Mouse (Mus musculus): Measurements from ENCODE around the gene Gm10644. TPM values are rescaled to one million over a fixed set of nuclear protein-coding genes. Genes with fewer than 3 reads are reported as not detected.

The Gm10644 gene
- total RNA-seq, 2 experiments from 2014 or later: 0.44 to 0.63 TPM

GRCm38 (mm10) chr8:83956789-83957188 is 1.8 kb upstream of the Gm10644 start:
- intact Hi-C loops (cut with DNase I): loop anchor here (5.0 kb wide), 1 partner anchor 304 kb away; the partner anchor contains the start of gene Gipc1
- peak; percentile 24 for TF ChIP-seq CTCF (IDR thresholded peaks at IDR 0.05)
- H3K27ac ChIP-seq: no peak overlapping the region
- DNase-seq (ENCODE audit: extremely low spot score in 1 of 2, low spot score in 2 of 2): no peak
- no peak overlapping the region for H3K4me3 ChIP-seq

GRCm38 (mm10) chr8:83955958-83956218 is 883 bp upstream of the Gm10644 start:
- no peak for DNase-seq (ENCODE audit: extremely low spot score in 1 of 2, low spot score in 2 of 2)
- intact Hi-C loops (cut with DNase I): loop anchor here (1.0 to 5.0 kb wide), 6 partner anchors 16 to 304 kb away; partner anchors contain the start of genes Gipc1, Prkaca and Samd1

GRCm38 (mm10) chr8:83954749-83955105 is 278 bp downstream of the Gm10644 start:
- peak overlapping the region; percentile 60; the same call in 1 of the 2 replicates for H3K27ac ChIP-seq
- peak overlapping the region; percentile 49 for H3K4me3 ChIP-seq
- no peak for TF ChIP-seq CTCF (IDR thresholded peaks at IDR 0.05)
- DNase-seq (ENCODE audit: extremely low spot score in 1 of 2, low spot score in 2 of 2): no peak
- intact Hi-C loops (cut with DNase I): loop anchor here (1.0 to 5.0 kb wide), 6 partner anchors 18 to 302 kb away; partner anchors contain the start of genes Gipc1, Prkaca and Samd1

More at GRCm38 (mm10) chr8:83955958-83956218, 883 bp upstream of the Gm10644 start:
- Histone ChIP-seq H3K27ac (no peak overlapping the region), H3K4me3 (peak overlapping the region; percentile 55)
- no peak for TF ChIP-seq CTCF (IDR thresholded peaks at IDR 0.05)

GRCm38 (mm10) chr8:83945540-83945939 is 9.5 kb downstream of the Gm10644 start:
- intact Hi-C loops (cut with DNase I): no loop called here
- DNase-seq (ENCODE audit: extremely low spot score in 1 of 2, low spot score in 2 of 2): no peak

GRCm38 (mm10) chr8:83942446-83942845 is 12.6 kb downstream of the Gm10644 start:
- no peak for DNase-seq (ENCODE audit: extremely low spot score in 1 of 2, low spot score in 2 of 2)
- no peak for TF ChIP-seq CTCF (IDR thresholded peaks at IDR 0.05)
- intact Hi-C loops (cut with DNase I): no loop called here

More at GRCm38 (mm10) chr8:83945540-83945939, 9.5 kb downstream of the Gm10644 start:
- Histone ChIP-seq H3K27ac (no peak overlapping the region), H3K4me3 (no peak overlapping the region)
- no peak; the same call in 1 of the 2 replicates for TF ChIP-seq CTCF (IDR thresholded peaks at IDR 0.05)

GRCm38 (mm10) chr8:83941066-83941677 is 13.8 kb downstream of the Gm10644 start:
- H3K27ac ChIP-seq: no peak overlapping the region
- no peak for TF ChIP-seq CTCF (IDR thresholded peaks at IDR 0.05)
- intact Hi-C loops (cut with DNase I): no loop called here
- peak in 1 of 2 experiments; percentile 13 for DNase-seq (ENCODE audit: extremely low spot score in 1 of 2, low spot score in 2 of 2)
- H3K4me3 ChIP-seq: no peak overlapping the region

More at GRCm38 (mm10) chr8:83942446-83942845, 12.6 kb downstream of the Gm10644 start:
- Histone ChIP-seq H3K27ac (no peak overlapping the region; the same call in 1 of the 2 replicates), H3K4me3 (no peak overlapping the region)

- intact Hi-C loops (cut with DNase I): no loop called here
- no peak overlapping the region for H3K4me3 ChIP-seq
- peak; percentile 11 to 13 for DNase-seq (ENCODE audit: extremely low spot score in 1 of 2, low spot score in 2 of 2)
- TF ChIP-seq CTCF (IDR thresholded peaks at IDR 0.05): no peak
- no peak overlapping the region for H3K27ac ChIP-seq
These were observed 16.7 kb downstream of the Gm10644 start for GRCm38 (mm10) chr8:83938330-83938729.

- intact Hi-C loops (cut with DNase I): no loop called here
- TF ChIP-seq CTCF (IDR thresholded peaks at IDR 0.05): no peak
- H3K27ac ChIP-seq: no peak overlapping the region
These were observed 17.4 kb downstream of the Gm10644 start for GRCm38 (mm10) chr8:83937645-83938044.

GRCm38 (mm10) chr8:83935435-83935834 is 19.6 kb downstream of the Gm10644 start:
- intact Hi-C loops (cut with DNase I): no loop called here
- DNase-seq (ENCODE audit: extremely low spot score in 1 of 2, low spot score in 2 of 2): no peak
- H3K4me3 ChIP-seq: no peak overlapping the region
- no peak for TF ChIP-seq CTCF (IDR thresholded peaks at IDR 0.05)
- no peak overlapping the region for H3K27ac ChIP-seq

More at GRCm38 (mm10) chr8:83937645-83938044, 17.4 kb downstream of the Gm10644 start:
- DNase-seq (ENCODE audit: extremely low spot score in 1 of 2, low spot score in 2 of 2): no peak
- no peak overlapping the region for H3K4me3 ChIP-seq

GRCm38 (mm10) chr8:83934994-83935393 is 20.0 kb downstream of the Gm10644 start:
- intact Hi-C loops (cut with DNase I): no loop called here
- DNase-seq (ENCODE audit: extremely low spot score in 1 of 2, low spot score in 2 of 2): no peak
- no peak for TF ChIP-seq CTCF (IDR thresholded peaks at IDR 0.05)
- H3K4me3 ChIP-seq: no peak overlapping the region
- H3K27ac ChIP-seq: no peak overlapping the region

- intact Hi-C loops (cut with DNase I): no loop called here
- TF ChIP-seq CTCF (IDR thresholded peaks at IDR 0.05): no peak
These were observed 20.8 kb downstream of the Gm10644 start for GRCm38 (mm10) chr8:83934222-83934621.

GRCm38 (mm10) chr8:83926266-83926665 is 28.7 kb downstream of the Gm10644 start:
- Histone ChIP-seq H3K4me3 (no peak overlapping the region), H3K27ac (no peak overlapping the region)
- DNase-seq (ENCODE audit: extremely low spot score in 1 of 2, low spot score in 2 of 2): no peak
- no peak for TF ChIP-seq CTCF (IDR thresholded peaks at IDR 0.05)
- intact Hi-C loops (cut with DNase I): no loop called here

More at GRCm38 (mm10) chr8:83934222-83934621, 20.8 kb downstream of the Gm10644 start:
- DNase-seq (ENCODE audit: extremely low spot score in 1 of 2, low spot score in 2 of 2): no peak
- H3K27ac ChIP-seq: no peak overlapping the region
- H3K4me3 ChIP-seq: no peak overlapping the region

- no peak overlapping the region for H3K27ac ChIP-seq
- H3K4me3 ChIP-seq: no peak overlapping the region
- no peak for DNase-seq (ENCODE audit: extremely low spot score in 1 of 2, low spot score in 2 of 2)
- intact Hi-C loops (cut with DNase I): no loop called here
- TF ChIP-seq CTCF (IDR thresholded peaks at IDR 0.05): no peak
These were observed 30.4 kb downstream of the Gm10644 start for GRCm38 (mm10) chr8:83924585-83924984.
